Mouse (Mus musculus): ENCODE data around the gene Lrrfip1. TPM values are rescaled to one million over a fixed set of nuclear protein-coding genes. Genes with fewer than 3 reads are reported as not detected.

Lrrfip1 gene
- total RNA-seq, 4 experiments from 2014 or later = 55.4 to 72.1 (median 61.1) TPM

- no peak for DNase-seq (ENCODE audit: low spot score)
Observed at GRCm38 (mm10) chr1:90998891-90999611, 514 bp downstream of the Lrrfip1 start.

- no peak for DNase-seq (ENCODE audit: low spot score)
Observed at GRCm38 (mm10) chr1:90999911-91000601, 1.5 kb downstream of the Lrrfip1 start.

- DNase-seq (ENCODE audit: low spot score) = no peak
Observed at GRCm38 (mm10) chr1:91001101-91001500, 2.6 kb downstream of the Lrrfip1 start.

GRCm38 (mm10) chr1:91001871-91002539 is 3.5 kb downstream of the Lrrfip1 start:
- no peak for DNase-seq (ENCODE audit: low spot score)

GRCm38 (mm10) chr1:91002641-91003040 is 4.1 kb downstream of the Lrrfip1 start:
- DNase-seq (ENCODE audit: low spot score) = no peak

- no peak for DNase-seq (ENCODE audit: low spot score)
Observed at GRCm38 (mm10) chr1:91003522-91004253, 5.2 kb downstream of the Lrrfip1 start.

- no peak for DNase-seq (ENCODE audit: low spot score)
Observed at GRCm38 (mm10) chr1:91006037-91006436, 7.5 kb downstream of the Lrrfip1 start.

- DNase-seq (ENCODE audit: low spot score) = no peak
Observed at GRCm38 (mm10) chr1:91006708-91007107, 8.2 kb downstream of the Lrrfip1 start.

GRCm38 (mm10) chr1:91008147-91008682 is 9.7 kb downstream of the Lrrfip1 start:
- no peak for DNase-seq (ENCODE audit: low spot score)

GRCm38 (mm10) chr1:91008746-91009145 is 10.2 kb downstream of the Lrrfip1 start:
- DNase-seq (ENCODE audit: low spot score) = no peak

GRCm38 (mm10) chr1:91009266-91009665 is 10.7 kb downstream of the Lrrfip1 start:
- no peak for DNase-seq (ENCODE audit: low spot score)

GRCm38 (mm10) chr1:91010216-91010615 is 11.7 kb downstream of the Lrrfip1 start:
- no peak for DNase-seq (ENCODE audit: low spot score)

- no peak for DNase-seq (ENCODE audit: low spot score)
Observed at GRCm38 (mm10) chr1:91010716-91011115, 12.2 kb downstream of the Lrrfip1 start.

- DNase-seq (ENCODE audit: low spot score) = no peak
Observed at GRCm38 (mm10) chr1:91011336-91011735, 12.8 kb downstream of the Lrrfip1 start.

- peak; percentile 63 for DNase-seq (ENCODE audit: low spot score)
Observed at GRCm38 (mm10) chr1:91013803-91014202, 15.3 kb downstream of the Lrrfip1 start.

GRCm38 (mm10) chr1:91015571-91015970 is 17.0 kb downstream of the Lrrfip1 start:
- peak; percentile 67 for DNase-seq (ENCODE audit: low spot score)

- peak; percentile 74 for DNase-seq (ENCODE audit: low spot score)
Observed at GRCm38 (mm10) chr1:91017111-91017758, 18.7 kb downstream of the Lrrfip1 start.

GRCm38 (mm10) chr1:91019346-91019745 is 20.8 kb downstream of the Lrrfip1 start:
- no peak for DNase-seq (ENCODE audit: low spot score)

- no peak for DNase-seq (ENCODE audit: low spot score)
Observed at GRCm38 (mm10) chr1:91021304-91021703, 22.8 kb downstream of the Lrrfip1 start.

GRCm38 (mm10) chr1:91022157-91022895 is 23.8 kb downstream of the Lrrfip1 start:
- no peak for DNase-seq (ENCODE audit: low spot score)
